Mouse (Mus musculus) myocyte (in vitro differentiated cells): ENCODE results near the gene Gm28042.

Source experiments
- MAX ChIP-seq: IDR thresholded peaks from one replicate; pipeline ENCODE4 v1.6.1; 2011; ENCODE audit warnings: low read depth, mild to moderate bottlenecking, control low read depth
- POLR2A ChIP-seq: IDR thresholded peaks from one replicate; pipeline ENCODE4 v1.6.1; 2011; ENCODE audit warnings: low read depth, mild to moderate bottlenecking, control low read depth, moderate library complexity; ENCODE audit not compliant: insufficient read length
- TCF12 ChIP-seq: IDR thresholded peaks from one replicate; pipeline ENCODE4 v1.6.1; 2011; ENCODE audit warnings: mild to moderate bottlenecking, control low read depth; ENCODE audit not compliant: poor library complexity, insufficient read depth, severe bottlenecking

GRCm38 (mm10) chr2:120011462-120012200 is 15.7 kb upstream of the Gm28042 start:
- no peak for TF ChIP-seq POLR2A
- no peak for TF ChIP-seq TCF12
- TF ChIP-seq MAX: no peak
